Mouse (Mus musculus) forebrain, embryonic 13.5 days (tissue): Measurements from ENCODE around the gene Ptpn12. TPM values are rescaled to one million over a fixed set of nuclear protein-coding genes. Genes with fewer than 3 reads are reported as not detected.

Experiments
- ATAC-seq: fragments of 200-750 bp; cut with Nextera tagmentation; 2 replicates; pipeline ENCODE4 v1.8.0; 2017
- H3K27ac ChIP-seq: fragments of 300-500 bp; sonication (generic); 2 replicates; pipeline ENCODE4 v1.5.1; 2015; ENCODE audit warnings: inconsistent platforms, mild to moderate bottlenecking, moderate library complexity
- H3K27me3 ChIP-seq: fragments of 300-500 bp; sonication (generic); 2 replicates; pipeline ENCODE4 v1.6.1; 2015; ENCODE audit warnings: mild to moderate bottlenecking, inconsistent platforms
- H3K36me3 ChIP-seq: fragments of 300-500 bp; sonication (generic); 2 replicates; pipeline ENCODE4 v1.6.1; 2015; ENCODE audit warnings: mild to moderate bottlenecking, inconsistent platforms; ENCODE audit not compliant: poor library complexity, severe bottlenecking
- H3K4me1 ChIP-seq: fragments of 300-500 bp; sonication (generic); 2 replicates; pipeline ENCODE4 v1.6.1; 2015; ENCODE audit warnings: inconsistent platforms
- H3K4me2 ChIP-seq: fragments of 300-500 bp; sonication (generic); 2 replicates; pipeline ENCODE4 v1.6.1; 2015; ENCODE audit warnings: inconsistent platforms, mild to moderate bottlenecking, moderate library complexity
- H3K4me3 ChIP-seq: fragments of 300-500 bp; sonication (generic); 2 replicates; pipeline ENCODE4 v1.5.1; 2015; ENCODE audit warnings: mild to moderate bottlenecking, inconsistent platforms
- H3K9ac ChIP-seq: fragments of 300-500 bp; sonication (generic); 2 replicates; pipeline ENCODE4 v1.6.1; 2015; ENCODE audit warnings: mild to moderate bottlenecking, inconsistent platforms
- H3K9me3 ChIP-seq: fragments of 300-500 bp; sonication (generic); replicated peaks from 2 replicates; pipeline ENCODE4 v1.6.1; 2016; ENCODE audit warnings: inconsistent platforms
- WGBS: fragments of 180-500 bp; shearing (Covaris S2); methylation state at CpG from one replicate; pipeline ENCODE4 v1.1.7; 2015; 5-methylcytosine and 5-hydroxymethylcytosine counted together
- polyA plus RNA-seq: library from polyadenylated mRNA; unstranded; fragments of >200 nt; fragmentation: Nextera tagmentation; extraction: Ambion mirVana; gene quantifications from 2 replicates; pipeline ENCODE4 v1.2.1, GENCODE M21; 2015

Gene Ptpn12
- polyA plus RNA-seq, 1 experiment from 2014 or later: 30.1 TPM

- WGBS: 74% methylated on average over 6 of the region's 6 CpGs
- ATAC-seq: no peak
- no peak overlapping the region for H3K4me3 ChIP-seq
Measured at GRCm38 (mm10) chr5:20964446-20964845, 91.3 kb downstream of the Ptpn12 start.

GRCm38 (mm10) chr5:20963295-20963694 is 92.4 kb downstream of the Ptpn12 start:
- H3K36me3 ChIP-seq: no peaks in the 10 kb centered on the region
- WGBS: 67% methylated on average over 9 of the region's 9 CpGs
- no peaks in the 10 kb centered on the region for H3K9me3 ChIP-seq
- H3K4me1 ChIP-seq: peaks cover 4% of the 10 kb centered on the region; the same call in 1 of the 2 replicates
- no peaks in the 10 kb centered on the region for H3K27me3 ChIP-seq
- H3K27ac ChIP-seq: peak overlapping the region; percentile 44; the same call in 1 of the 2 replicates
- ATAC-seq: peak; percentile 79
- H3K4me2 ChIP-seq: no peak overlapping the region
- H3K9ac ChIP-seq: no peak overlapping the region
- no peak overlapping the region for H3K4me3 ChIP-seq

More at GRCm38 (mm10) chr5:20964446-20964845, 91.3 kb downstream of the Ptpn12 start:
- peaks cover 4% of the 10 kb centered on the region; the same call in 1 of the 2 replicates for H3K4me1 ChIP-seq
- H3K27me3 ChIP-seq: no peaks in the 10 kb centered on the region
- H3K36me3 ChIP-seq: no peaks in the 10 kb centered on the region
- no peak overlapping the region for H3K9ac ChIP-seq
- no peaks in the 10 kb centered on the region for H3K9me3 ChIP-seq
- no peak overlapping the region for H3K4me2 ChIP-seq
- H3K27ac ChIP-seq: no peak overlapping the region

DNA sequence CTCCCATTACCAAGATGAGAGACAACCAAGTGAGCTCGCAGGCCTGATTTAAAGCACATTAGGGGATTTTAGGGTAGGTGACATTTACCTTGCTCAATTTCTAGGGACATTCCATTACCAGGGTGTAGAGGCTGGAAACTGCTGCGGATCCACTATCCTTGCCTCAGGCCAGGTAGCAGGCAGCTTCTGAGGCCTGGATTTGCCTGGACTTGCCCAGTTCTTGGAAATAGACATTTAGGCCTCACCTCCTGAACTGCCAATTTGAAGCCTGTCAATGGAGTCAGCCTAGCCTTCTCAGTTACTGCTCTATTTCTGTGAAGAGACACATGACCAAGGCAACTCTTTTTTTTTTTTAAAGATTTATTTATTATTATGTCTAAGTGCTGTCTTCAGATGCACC is 94.8 kb downstream of the Ptpn12 start:
- Histone ChIP-seq H3K27me3 (no peaks in the 10 kb centered on the region), H3K9me3 (0 out of 2 replicates have a peak, but pooled peaks cover 5% of the 10 kb centered on the region), H3K9ac (no peak overlapping the region), H3K4me3 (no peak overlapping the region), H3K4me2 (no peak overlapping the region), H3K27ac (no peak overlapping the region), H3K4me1 (peaks cover 4% of the 10 kb centered on the region; the same call in 1 of the 2 replicates), H3K36me3 (peaks cover 5% of the 10 kb centered on the region; the same call in 1 of the 2 replicates)
- ATAC-seq: no peak
- 94% methylated on average over 2 of the region's 2 CpGs for WGBS

GRCm38 (mm10) chr5:20956298-20956697 is 99.4 kb downstream of the Ptpn12 start, which contains the start of gene Rsbn1l:
Rsbn1l (minus strand) TSS chr5:20956398.
- no peak within 1 kb of the TSS for H3K27ac ChIP-seq
- no peak within 1 kb of the TSS for H3K9ac ChIP-seq
- H3K27me3 ChIP-seq: no peaks in the 10 kb centered on the region
- ATAC-seq: no peak
- H3K36me3 ChIP-seq: peaks cover 5% of the 10 kb centered on the region; the same call in 1 of the 2 replicates
- peaks cover 15% of the 10 kb centered on the region; the same call in 1 of the 2 replicates for H3K4me1 ChIP-seq
- 0 out of 2 replicates have a peak, but pooled peaks cover 5% of the 10 kb centered on the region for H3K9me3 ChIP-seq
- WGBS: 94% methylated on average over 3 of the region's 3 CpGs
- H3K4me3 ChIP-seq: no peak within 1 kb of the TSS
- no peak within 1 kb of the TSS for H3K4me2 ChIP-seq

- peaks cover 15% of the 10 kb centered on the region; the same call in 1 of the 2 replicates for H3K4me1 ChIP-seq
- H3K27me3 ChIP-seq: no peaks in the 10 kb centered on the region
- ATAC-seq: no peak
- no peak overlapping the region for H3K27ac ChIP-seq
- H3K9ac ChIP-seq: no peak overlapping the region
- WGBS: 80% methylated on average over 13 of the region's 13 CpGs
- no peak overlapping the region for H3K4me3 ChIP-seq
- H3K36me3 ChIP-seq: peaks cover 5% of the 10 kb centered on the region; the same call in 1 of the 2 replicates
- no peak overlapping the region for H3K4me2 ChIP-seq
- 0 out of 2 replicates have a peak, but pooled peaks cover 5% of the 10 kb centered on the region for H3K9me3 ChIP-seq
Measured at GRCm38 (mm10) chr5:20955114-20955835, 100.4 kb downstream of the Ptpn12 start.

GRCm38 (mm10) chr5:20952337-20952925 is 103.3 kb downstream of the Ptpn12 start:
- H3K4me2 ChIP-seq: peak overlapping the region; percentile 67
- H3K4me1 ChIP-seq: peaks cover 28% of the 10 kb centered on the region
- 20% methylated on average over 9 of the region's 9 CpGs for WGBS
- no peak overlapping the region for H3K27ac ChIP-seq
- 0 out of 2 replicates have a peak, but pooled peaks cover 5% of the 10 kb centered on the region for H3K9me3 ChIP-seq
- ATAC-seq: no peak
- peak overlapping the region; percentile 94 for H3K4me3 ChIP-seq
- H3K27me3 ChIP-seq: no peaks in the 10 kb centered on the region
- peaks cover 5% of the 10 kb centered on the region; the same call in 1 of the 2 replicates for H3K36me3 ChIP-seq
- peak overlapping the region; percentile 95 for H3K9ac ChIP-seq

DNA sequence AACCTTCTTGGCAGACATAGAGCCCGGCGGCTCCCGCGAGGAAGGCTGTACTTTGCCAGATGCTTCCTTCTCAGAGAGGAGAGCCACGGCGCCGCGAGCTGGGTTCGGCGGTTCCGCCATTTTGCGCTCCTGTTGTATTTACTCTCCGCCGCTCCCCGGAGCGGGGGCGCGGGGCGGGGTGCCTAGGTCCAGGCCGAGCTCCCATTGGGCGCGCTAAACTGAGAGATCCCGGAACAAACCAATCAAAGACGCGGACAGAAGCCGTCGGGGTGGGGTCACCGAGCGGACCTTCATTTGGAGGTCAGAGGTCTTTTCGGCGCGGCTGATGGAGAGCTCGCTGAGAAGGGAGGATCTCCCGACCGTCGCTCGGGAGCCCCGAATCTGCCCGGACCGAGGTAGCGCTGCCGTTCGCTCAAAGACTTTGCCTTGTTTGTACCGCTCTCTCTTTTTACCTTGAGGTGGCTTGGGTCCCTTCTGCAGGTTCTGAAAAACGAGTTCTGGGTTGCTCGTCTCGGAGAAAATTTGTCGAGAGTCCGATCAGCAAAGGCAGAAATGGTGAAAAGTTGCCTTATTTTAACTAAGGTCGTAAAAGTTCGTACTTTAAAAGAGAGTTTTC is 103.9 kb downstream of the Ptpn12 start:
- H3K9me3 ChIP-seq: 0 out of 2 replicates have a peak, but pooled peaks cover 2% of the 10 kb centered on the region
- H3K9ac ChIP-seq: peak overlapping the region; percentile 95
- H3K36me3 ChIP-seq: peaks cover 2% of the 10 kb centered on the region; the same call in 1 of the 2 replicates
- H3K27me3 ChIP-seq: no peaks in the 10 kb centered on the region
- peak overlapping the region; percentile 67 for H3K4me2 ChIP-seq
- H3K4me3 ChIP-seq: peak overlapping the region; percentile 94
- peak; percentile 99 for ATAC-seq
- under 1% methylated on average over 47 of the region's 51 CpGs for WGBS
- H3K27ac ChIP-seq: peak overlapping the region; percentile 99
- peaks cover 31% of the 10 kb centered on the region for H3K4me1 ChIP-seq

DNA sequence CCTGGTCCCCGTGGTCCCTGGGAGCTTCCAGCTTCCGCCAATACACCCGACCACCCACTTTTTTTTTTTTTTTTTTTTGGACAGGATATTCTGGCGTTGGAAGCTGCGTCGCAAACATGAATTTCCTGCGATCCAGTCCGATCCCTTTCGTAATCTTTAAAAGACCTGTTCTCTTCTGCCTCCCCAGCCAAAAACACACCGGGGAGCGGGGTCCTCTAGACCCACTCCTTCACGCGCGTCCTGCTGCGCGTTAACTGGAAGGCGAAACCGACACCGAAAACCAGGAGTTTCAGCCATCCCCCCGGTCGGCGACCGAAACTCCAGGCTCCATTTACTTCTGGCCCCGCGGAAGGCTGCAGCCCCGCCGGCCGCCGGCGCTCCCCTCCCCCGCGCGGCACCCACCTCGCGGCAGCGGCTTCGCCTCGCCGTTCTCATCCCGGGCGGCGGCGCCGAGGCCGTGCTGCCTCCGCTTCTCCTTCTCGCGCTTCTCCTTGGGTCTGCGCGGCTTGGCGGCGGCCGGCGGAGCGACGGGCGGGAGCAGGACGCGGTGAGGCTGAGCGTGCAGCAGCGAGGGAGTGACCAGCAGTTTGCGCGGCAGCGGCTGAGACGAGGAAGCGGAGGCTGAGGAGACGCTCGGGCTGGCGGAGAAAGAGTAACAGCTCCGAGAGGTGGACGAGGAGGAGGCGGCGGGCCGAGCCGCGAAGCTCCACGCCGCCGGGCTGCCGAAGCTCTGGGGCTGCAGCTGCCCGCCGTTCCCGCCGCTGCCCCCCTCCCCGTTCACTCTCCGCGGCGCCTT is 104.7 kb downstream of the Ptpn12 start:
- no peaks in the 10 kb centered on the region for H3K9me3 ChIP-seq
- peak overlapping the region; percentile 95 for H3K9ac ChIP-seq
- WGBS: under 1% methylated on average over 82 of the region's 88 CpGs
- H3K36me3 ChIP-seq: no peaks in the 10 kb centered on the region
- H3K4me1 ChIP-seq: peaks cover 32% of the 10 kb centered on the region
- peak overlapping the region; percentile 94 for H3K4me3 ChIP-seq
- peak overlapping the region; percentile 67 for H3K4me2 ChIP-seq
- H3K27ac ChIP-seq: peak overlapping the region; percentile 99
- H3K27me3 ChIP-seq: no peaks in the 10 kb centered on the region
- ATAC-seq: peak; percentile 84

DNA sequence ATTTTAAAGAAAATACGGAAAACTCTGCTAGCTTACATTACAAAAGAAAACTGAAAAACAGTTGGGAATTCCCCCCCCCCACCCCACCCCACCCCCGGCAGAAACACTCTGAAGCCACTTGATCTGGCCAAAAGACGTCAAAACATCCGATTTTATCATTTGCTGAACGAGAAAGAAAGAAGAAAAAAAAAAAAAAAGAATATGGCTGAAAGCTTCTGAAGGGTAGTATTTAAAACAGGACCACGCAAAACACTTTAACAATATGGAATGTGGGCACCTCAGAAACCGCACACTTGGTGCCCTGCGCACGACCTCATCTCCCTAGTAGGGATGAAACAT is 105.2 kb downstream of the Ptpn12 start:
- under 1% methylated on average over 9 of the region's 9 CpGs for WGBS
- H3K9ac ChIP-seq: peak overlapping the region; percentile 95
- peak; percentile 10; the same call in 1 of the 2 replicates for ATAC-seq

GRCm38 (mm10) chr5:20950093-20950492 is 105.6 kb downstream of the Ptpn12 start:
- peak overlapping the region; percentile 94 for H3K4me3 ChIP-seq
- H3K9me3 ChIP-seq: no peaks in the 10 kb centered on the region
- H3K36me3 ChIP-seq: no peaks in the 10 kb centered on the region
- H3K4me1 ChIP-seq: peaks cover 30% of the 10 kb centered on the region
- 10% methylated on average over 5 of the region's 5 CpGs for WGBS
- H3K27ac ChIP-seq: no peak overlapping the region
- no peak for ATAC-seq
- no peaks in the 10 kb centered on the region for H3K27me3 ChIP-seq
- peak overlapping the region; percentile 95 for H3K9ac ChIP-seq
- peak overlapping the region; percentile 67 for H3K4me2 ChIP-seq

More for the DNA sequence above, 105.2 kb downstream of the Ptpn12 start:
- H3K27me3 ChIP-seq: no peaks in the 10 kb centered on the region
- H3K9me3 ChIP-seq: no peaks in the 10 kb centered on the region
- peak overlapping the region; percentile 67 for H3K4me2 ChIP-seq
- peaks cover 30% of the 10 kb centered on the region for H3K4me1 ChIP-seq
- peak overlapping the region; percentile 94 for H3K4me3 ChIP-seq
- H3K36me3 ChIP-seq: no peaks in the 10 kb centered on the region
- peak overlapping the region; percentile 99; the same call in 1 of the 2 replicates for H3K27ac ChIP-seq

DNA sequence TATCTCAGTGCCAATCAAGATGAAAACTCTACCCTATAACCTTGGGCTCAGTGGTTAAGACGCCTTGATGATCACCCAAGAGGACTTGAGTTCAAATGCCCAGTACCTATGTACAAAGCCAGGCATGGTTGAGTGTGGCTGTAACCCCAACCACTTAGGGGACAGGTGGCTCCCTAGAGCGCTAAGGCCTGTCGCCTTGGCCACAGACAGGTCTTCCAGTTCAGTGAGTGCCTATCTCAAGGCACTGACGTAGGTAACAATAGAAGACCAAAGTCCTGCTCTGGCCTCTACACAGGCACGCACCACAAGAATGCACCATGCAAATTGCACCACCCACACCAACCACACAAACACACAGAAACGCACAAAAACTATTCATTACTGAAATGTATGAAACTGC is 108.8 kb downstream of the Ptpn12 start:
- no peaks in the 10 kb centered on the region for H3K36me3 ChIP-seq
- 86% methylated on average over 6 of the region's 6 CpGs for WGBS
- H3K9me3 ChIP-seq: no peaks in the 10 kb centered on the region
- H3K27ac ChIP-seq: no peak overlapping the region
- H3K4me3 ChIP-seq: no peak overlapping the region
- H3K4me2 ChIP-seq: no peak overlapping the region
- ATAC-seq: no peak
- H3K4me1 ChIP-seq: peaks cover 26% of the 10 kb centered on the region
- H3K27me3 ChIP-seq: no peaks in the 10 kb centered on the region
- no peak overlapping the region for H3K9ac ChIP-seq
